Mouse (Mus musculus): ENCODE data around the gene Sptbn4. TPM values are rescaled to one million over a fixed set of nuclear protein-coding genes. Genes with fewer than 3 reads are reported as not detected.

Sptbn4 gene
- polyA plus RNA-seq, 2 experiments from 2014 or later: 0.28 to 0.32 TPM

DNA sequence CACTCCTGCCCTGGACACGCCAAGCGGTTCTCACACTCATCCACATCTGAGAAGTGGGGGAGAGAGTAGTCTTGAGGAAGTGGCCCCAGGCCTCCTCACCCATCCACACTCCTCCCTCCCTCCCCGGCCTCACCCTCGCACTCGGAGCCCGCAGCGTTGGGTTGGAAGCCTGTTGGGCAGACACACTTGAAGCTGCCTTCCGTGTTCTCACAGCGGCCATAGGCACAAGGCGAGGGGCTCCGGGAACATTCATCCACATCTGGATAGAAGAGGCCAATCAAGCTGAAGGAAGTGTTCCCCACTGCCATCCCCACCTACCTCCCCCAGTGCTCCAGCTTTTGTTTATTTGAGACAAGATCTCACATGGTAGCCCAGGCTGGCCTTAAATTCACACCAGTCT lies 123.3 kb downstream of the Sptbn4 start:
- ATAC-seq: no peak

- ATAC-seq: no peak
These were observed 124.5 kb downstream of the Sptbn4 start for GRCm38 (mm10) chr7:27323001-27323400.

DNA sequence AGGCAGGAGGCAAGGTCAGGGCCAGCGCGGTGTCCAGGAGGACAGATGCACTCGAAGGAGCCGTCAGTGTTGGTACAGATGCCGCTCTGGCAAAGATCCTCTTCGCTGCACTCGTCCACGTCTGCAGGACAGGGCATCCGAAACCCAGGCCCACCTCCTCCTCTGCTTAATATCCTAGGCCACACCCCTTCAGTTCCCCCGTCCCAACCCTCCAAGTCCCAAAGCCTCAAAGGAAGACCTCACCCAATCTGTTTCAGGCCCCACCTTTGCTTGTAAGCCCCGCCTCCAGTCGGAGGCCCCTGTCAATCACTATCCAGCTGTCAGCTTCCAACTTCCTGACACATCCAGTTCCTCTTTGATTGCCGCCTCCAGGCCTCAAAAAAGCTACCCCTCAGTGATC lies 125.2 kb downstream of the Sptbn4 start:
- ATAC-seq: no peak

- ATAC-seq: no peak
These were observed 128.1 kb downstream of the Sptbn4 start for GRCm38 (mm10) chr7:27319411-27319810.

DNA sequence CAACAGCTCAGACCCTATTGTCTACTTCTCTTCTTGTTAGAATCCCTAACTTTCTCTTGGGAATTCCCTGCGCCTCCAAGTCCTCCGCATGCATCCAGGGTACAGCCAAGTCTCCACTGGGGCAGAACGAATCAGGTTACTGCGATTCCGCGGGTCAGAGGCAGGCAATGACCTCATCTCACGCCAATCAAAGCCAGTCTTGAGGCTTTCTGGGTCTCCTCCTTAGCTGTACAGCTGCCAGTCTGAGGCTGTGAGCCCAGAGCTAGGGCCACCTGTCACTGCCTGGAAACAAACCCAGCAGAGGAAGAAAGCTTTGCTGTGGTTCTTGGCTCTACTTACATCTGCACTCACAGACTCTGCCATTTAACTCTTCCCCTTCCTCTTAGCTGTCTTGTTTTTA lies 131.5 kb downstream of the Sptbn4 start:
- no peak for ATAC-seq

DNA sequence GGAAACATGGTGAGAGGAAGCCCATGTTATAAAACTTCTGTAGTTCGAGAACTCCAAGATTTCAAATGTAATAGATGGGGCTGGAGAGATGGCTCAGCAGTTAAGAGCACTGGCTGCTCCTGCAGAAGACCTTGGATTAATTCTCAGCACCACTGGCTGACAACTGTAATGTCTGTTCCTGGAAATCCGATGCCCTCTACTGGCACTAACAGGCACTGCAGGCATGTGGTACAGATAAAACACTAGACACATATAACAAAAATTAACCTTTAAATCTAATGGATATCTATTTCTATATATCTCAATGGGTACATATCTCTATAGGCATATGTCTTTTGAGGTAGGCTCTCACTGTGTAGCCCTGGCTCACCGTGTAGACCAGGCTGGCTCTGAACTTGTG lies 133.1 kb downstream of the Sptbn4 start:
- no peak for ATAC-seq

- no peak for ATAC-seq
These were observed 135.7 kb downstream of the Sptbn4 start for GRCm38 (mm10) chr7:27311651-27312284.

- no peak for ATAC-seq
These were observed 136.4 kb downstream of the Sptbn4 start for GRCm38 (mm10) chr7:27310996-27311535.

GRCm38 (mm10) chr7:27310306-27310705 lies 137.2 kb downstream of the Sptbn4 start:
- no peak for ATAC-seq

DNA sequence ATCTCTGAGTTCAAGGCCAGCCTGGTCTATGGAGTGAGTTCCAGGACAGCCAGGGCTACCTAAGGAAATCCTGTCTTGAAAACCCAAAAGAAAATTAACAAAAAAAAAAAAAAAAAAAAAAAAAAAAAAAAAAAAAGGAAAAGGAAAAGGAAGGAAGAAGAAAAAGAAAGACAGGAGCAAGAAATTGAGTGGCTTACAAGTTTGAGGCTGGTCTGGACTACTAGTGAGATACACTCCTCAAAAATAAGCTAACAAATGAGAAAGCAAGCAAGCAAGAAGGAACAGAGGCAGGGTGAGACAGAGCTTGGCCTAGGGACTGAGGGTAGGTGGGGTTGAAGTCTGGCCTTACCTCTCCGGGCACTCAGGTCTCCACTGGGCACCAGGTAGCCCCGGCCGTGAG lies 137.7 kb downstream of the Sptbn4 start:
- ATAC-seq: no peak

GRCm38 (mm10) chr7:27308821-27309549 lies 138.5 kb downstream of the Sptbn4 start:
- ATAC-seq: no peak

DNA sequence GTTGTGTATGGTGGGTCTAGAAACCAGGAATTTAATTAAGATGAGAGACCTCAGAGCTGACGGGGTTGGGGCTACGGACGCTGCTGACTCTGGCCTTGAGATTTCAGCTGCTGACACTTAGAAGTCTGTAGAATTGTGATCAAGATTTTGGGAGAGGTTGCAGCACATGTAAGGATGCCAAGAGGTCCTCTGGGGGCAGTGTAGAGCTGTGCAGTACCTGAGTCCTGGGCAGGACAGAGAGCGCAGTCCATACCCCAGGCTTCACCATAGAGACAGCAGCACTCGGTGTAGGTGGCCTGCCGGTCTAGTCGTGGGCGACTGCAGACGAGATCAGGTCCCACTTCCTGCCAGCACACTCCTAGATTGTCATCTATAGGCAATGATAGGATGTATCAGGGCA lies 139.9 kb downstream of the Sptbn4 start:
- no peak for ATAC-seq

Other genes with a start within 250 kb of the Sptbn4 start
- gene Itpkc, start 219.0 kb downstream of the Sptbn4 start, polyA plus RNA-seq (2017; shearing (Covaris generic)): 1 to 10 TPM; 1.9 to 2.5 TPM
- 10 to 100 TPM in 1 of 2 experiments, 1 to 10 TPM in 1; 8.7 to 10.8 TPM for gene Coq8b, start 214.7 kb downstream of the Sptbn4 start, polyA plus RNA-seq (2017; shearing (Covaris generic))
- gene Numbl, start 189.3 kb downstream of the Sptbn4 start, polyA plus RNA-seq (2017; shearing (Covaris generic)): under 1 TPM; 0.11 to 0.25 TPM
- 1 to 10 TPM in 1 of 2 experiments, under 1 TPM in 1; 0.77 to 2.0 TPM for gene Ltbp4, start 110.0 kb downstream of the Sptbn4 start, polyA plus RNA-seq (2017; shearing (Covaris generic))
- gene Shkbp1, start 91.7 kb downstream of the Sptbn4 start, polyA plus RNA-seq (2017; shearing (Covaris generic)): 10 to 100 TPM; 49.2 to 76.0 TPM
- not detected for gene Gm20479, start 90.3 kb downstream of the Sptbn4 start, polyA plus RNA-seq (2017; shearing (Covaris generic))
- 10 to 100 TPM; 14.1 to 19.9 TPM for gene Blvrb, start 292 bp upstream of the Sptbn4 start, polyA plus RNA-seq (2017; shearing (Covaris generic))
- 10 to 100 TPM; 50.9 to 60.1 TPM for gene Sertad3, start 26.1 kb upstream of the Sptbn4 start, polyA plus RNA-seq (2017; shearing (Covaris generic))
- gene Sertad1, start 39.2 kb upstream of the Sptbn4 start, polyA plus RNA-seq (2017; shearing (Covaris generic)): 10 to 100 TPM; 46.0 to 51.9 TPM
- under 1 TPM; 0.22 to 0.62 TPM for gene Prx, start 51.6 kb upstream of the Sptbn4 start, polyA plus RNA-seq (2017; shearing (Covaris generic))
- under 1 TPM in 1 of 2 experiments, not detected in 1; 0.28 TPM for gene Hipk4, start 75.6 kb upstream of the Sptbn4 start, polyA plus RNA-seq (2017; shearing (Covaris generic))
- 100 to 1,000 TPM; 191 to 306 TPM for gene Pld3, start 105.5 kb upstream of the Sptbn4 start, polyA plus RNA-seq (2017; shearing (Covaris generic))
- gene 2310022A10Rik, start 105.5 kb upstream of the Sptbn4 start, polyA plus RNA-seq (2017; shearing (Covaris generic)): 10 to 100 TPM; 15.0 to 25.3 TPM
- gene Akt2, start 143.9 kb upstream of the Sptbn4 start, polyA plus RNA-seq (2017; shearing (Covaris generic)): 10 to 100 TPM; 39.2 to 57.3 TPM
- gene Ttc9b, start 206.2 kb upstream of the Sptbn4 start, polyA plus RNA-seq (2017; shearing (Covaris generic)): not detected
- 1 to 10 TPM in 1 of 2 experiments, under 1 TPM in 1; 0.76 to 1.5 TPM for gene Map3k10, start 226.9 kb upstream of the Sptbn4 start, polyA plus RNA-seq (2017; shearing (Covaris generic))
- gene Zfp607b, start 241.7 kb upstream of the Sptbn4 start, polyA plus RNA-seq (2017; shearing (Covaris generic)): 1 to 10 TPM; 3.0 to 3.6 TPM

Measured in CD4-positive, CD25-positive, alpha-beta regulatory T cell, adult 4 months (primary cell).